Mouse (Mus musculus): ENCODE results near the gene Cldn13.

GRCm38 (mm10) chr5:134934666-134935065 is 19.3 kb upstream of the Cldn13 start:
- no peak for TF ChIP-seq CTCF (IDR thresholded peaks at IDR 0.05; ENCODE audit: low read depth, low read length)
- no peak for TF ChIP-seq GATA1 (IDR thresholded peaks at IDR 0.05; ENCODE audit: borderline replicate concordance, low read length)
- no peak for TF ChIP-seq POLR2AphosphoS5 (IDR thresholded peaks at IDR 0.05; ENCODE audit: insufficient replicate concordance, low read depth, low read length)

Data from G1E (cell line).